Mouse (Mus musculus) lung, adult 2 months (tissue): Measurements from ENCODE around the gene Aldoc.

Experiments used
- CTCF ChIP-seq: fragments of 200-500 bp; IDR thresholded peaks from 2 replicates; pipeline ENCODE4 v1.5.1; 2011; ENCODE audit warnings: mild to moderate bottlenecking, low read length, control low read depth; ENCODE audit not compliant: insufficient read depth
- POLR2A ChIP-seq: fragments of 200-500 bp; IDR thresholded peaks from 2 replicates; pipeline ENCODE4 v1.6.1; 2011; ENCODE audit warnings: low read depth, mild to moderate bottlenecking, control low read depth, low read length, borderline replicate concordance; ENCODE audit errors: extremely low read depth

- TF ChIP-seq CTCF (no peak), POLR2A (no peak)
Measured at GRCm38 (mm10) chr11:78310861-78311511, 11.8 kb upstream of the Aldoc start.
